Mouse (Mus musculus) forelimb bud, embryonic 11.5 days (tissue): Measurements from ENCODE around the gene Slc8a3.
A peak's percentile ranks its signal among the peaks of the same experiment; 100 is the strongest.

Experiments used
- DNase-seq: peaks from one replicate; pipeline ENCODE4 v3.0.0-alpha.2; 2012; ENCODE audit warnings: low read depth, low spot score

Slc8a3 gene

GRCm38 (mm10) chr12:81237158-81237557, 95.8 kb downstream of the Slc8a3 start:
- DNase-seq, result no peak

GRCm38 (mm10) chr12:81235456-81236330, 97.3 kb downstream of the Slc8a3 start:
- DNase-seq, result no peak

GRCm38 (mm10) chr12:81233746-81234380, 99.1 kb downstream of the Slc8a3 start:
- DNase-seq, result no peak

- no peak for DNase-seq
These were observed 105.1 kb downstream of the Slc8a3 start for GRCm38 (mm10) chr12:81227767-81228460.

GRCm38 (mm10) chr12:81226590-81226989, 106.4 kb downstream of the Slc8a3 start:
- no peak for DNase-seq

GRCm38 (mm10) chr12:81225966-81226577, 106.9 kb downstream of the Slc8a3 start:
- DNase-seq, result no peak

- no peak for DNase-seq
These were observed 108.1 kb downstream of the Slc8a3 start for GRCm38 (mm10) chr12:81224843-81225242.

GRCm38 (mm10) chr12:81223276-81223675, 109.7 kb downstream of the Slc8a3 start:
- no peak for DNase-seq

- DNase-seq, result no peak
These were observed 113.6 kb downstream of the Slc8a3 start for GRCm38 (mm10) chr12:81219339-81219738.

GRCm38 (mm10) chr12:81208559-81208958, 124.4 kb downstream of the Slc8a3 start:
- no peak for DNase-seq

GRCm38 (mm10) chr12:81205619-81206560, 127.1 kb downstream of the Slc8a3 start:
- peak; percentile 85 for DNase-seq

GRCm38 (mm10) chr12:81203226-81203625, 129.8 kb downstream of the Slc8a3 start:
- no peak for DNase-seq

GRCm38 (mm10) chr12:81199280-81199955, 133.6 kb downstream of the Slc8a3 start:
- DNase-seq, result peak; percentile 57

- no peak for DNase-seq
These were observed 135.4 kb downstream of the Slc8a3 start for GRCm38 (mm10) chr12:81197468-81198075.

GRCm38 (mm10) chr12:81193968-81194367, 139.0 kb downstream of the Slc8a3 start:
- DNase-seq, result no peak

- DNase-seq, result no peak
These were observed 143.3 kb downstream of the Slc8a3 start for GRCm38 (mm10) chr12:81189636-81190035.

- no peak for DNase-seq
These were observed 144.0 kb downstream of the Slc8a3 start for GRCm38 (mm10) chr12:81188996-81189395.

- DNase-seq, result no peak
These were observed 144.6 kb downstream of the Slc8a3 start for GRCm38 (mm10) chr12:81188423-81188822.

- DNase-seq, result no peak
These were observed 146.3 kb downstream of the Slc8a3 start for GRCm38 (mm10) chr12:81186668-81187067.

GRCm38 (mm10) chr12:81186081-81186480, 146.9 kb downstream of the Slc8a3 start:
- no peak for DNase-seq
